Mouse (Mus musculus): ENCODE measurements at regions not wholly inside any gene's neighbourhood (a gene's known extent, or its start where the extent isn't known, plus 50 kb on each side); places are given as distances from the start of the nearest gene placed in this dataset.

DNA sequence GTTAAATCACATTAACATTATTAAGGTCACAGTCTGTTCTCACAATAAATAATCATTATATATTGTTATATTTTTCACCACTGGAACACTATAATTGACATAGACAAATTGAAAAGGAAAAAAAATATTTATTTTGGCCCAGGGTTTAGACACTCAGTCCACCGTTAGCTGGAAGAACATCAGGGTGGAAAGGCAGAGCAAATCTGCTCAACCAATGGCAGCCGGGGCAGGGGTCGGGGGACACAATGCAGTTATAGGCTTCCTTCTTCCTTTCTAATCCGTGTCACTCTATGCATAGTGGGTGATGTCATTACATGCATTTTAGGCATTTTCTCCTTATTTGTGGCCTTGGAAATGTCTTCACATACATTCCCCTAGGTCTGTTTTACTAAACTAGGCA lies 552.8 kb upstream of the Tenm3 start:
- no peak for DNase-seq (ENCODE audit: extremely low spot score)

DNA sequence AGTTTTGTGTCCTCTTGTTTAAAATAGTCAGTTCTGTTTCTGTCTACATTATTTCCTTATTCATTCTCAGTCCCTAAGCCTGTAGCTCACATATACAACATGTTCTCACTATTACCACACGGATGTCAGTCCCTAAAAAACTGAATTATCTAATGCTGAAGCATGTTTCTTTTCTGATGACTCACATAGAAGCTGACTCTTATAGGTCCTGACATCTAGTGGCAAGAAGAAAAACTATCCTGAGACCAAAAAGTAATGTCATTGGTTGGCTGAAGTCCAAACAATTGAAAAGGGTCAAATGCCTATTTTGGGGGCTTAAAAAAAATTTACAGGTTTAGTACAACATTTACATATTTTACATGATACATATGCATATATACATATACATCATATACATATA lies 551.3 kb upstream of the Tenm3 start:
- DNase-seq (ENCODE audit: extremely low spot score) = no peak

DNA sequence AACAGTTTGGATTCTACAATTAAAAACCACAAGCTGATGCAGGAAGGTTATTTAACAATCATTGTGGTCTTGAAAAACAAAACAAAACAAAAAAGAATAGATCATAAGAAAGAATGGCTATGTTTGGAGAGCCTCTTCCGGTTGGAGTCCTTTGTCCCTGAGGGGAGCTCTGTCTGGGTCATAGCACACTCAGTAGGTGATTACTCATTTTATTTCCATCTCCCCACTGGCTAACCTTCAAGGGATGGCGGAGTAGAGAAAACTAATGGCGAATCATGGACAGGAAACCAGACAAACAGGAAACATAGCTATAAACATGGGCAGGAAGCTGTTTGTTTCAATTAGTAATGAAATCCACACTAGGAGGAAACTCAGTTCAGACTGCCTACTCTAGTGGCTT lies 545.8 kb upstream of the Tenm3 start:
- DNase-seq (ENCODE audit: extremely low spot score) = no peak

DNA sequence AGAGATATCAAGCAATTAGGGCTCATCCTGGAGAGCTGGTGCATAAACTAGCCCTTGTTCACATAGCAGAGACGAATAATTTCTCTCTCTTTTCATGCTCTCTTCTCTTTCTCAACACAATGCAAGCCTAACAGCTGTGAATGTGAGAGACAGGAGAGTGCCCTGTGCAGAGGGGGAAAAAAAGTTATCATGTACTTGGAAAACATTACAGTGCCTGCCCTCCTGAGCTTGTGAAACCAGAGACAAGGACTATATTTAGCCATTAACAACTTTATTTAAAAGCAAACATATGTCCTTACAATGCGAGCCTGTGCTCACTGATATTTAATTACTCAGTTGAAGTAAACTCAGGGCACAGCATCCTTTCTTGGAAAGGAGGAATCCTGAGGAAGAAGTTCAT lies 543.8 kb upstream of the Tenm3 start:
- DNase-seq (ENCODE audit: extremely low spot score) = no peak

DNA sequence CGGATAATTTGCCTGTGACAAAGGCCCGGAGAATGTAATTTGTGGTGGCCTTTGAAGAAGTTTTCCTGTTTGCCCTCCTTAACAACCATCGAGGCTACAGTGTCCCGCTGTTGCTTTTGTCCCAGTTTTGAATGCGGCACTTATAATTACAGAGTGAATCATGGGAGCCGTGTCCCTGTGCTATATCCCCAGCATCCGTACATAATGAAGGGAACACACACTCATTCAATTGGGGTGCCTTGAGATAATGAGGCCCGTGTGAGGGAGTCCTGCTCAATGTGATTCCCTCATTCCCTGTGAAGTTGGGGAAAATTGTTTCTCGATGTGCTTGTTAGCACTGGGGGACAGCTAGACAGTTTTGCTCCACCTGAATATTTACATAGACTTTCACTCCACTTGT lies 528.9 kb upstream of the Tenm3 start:
- DNase-seq (ENCODE audit: extremely low spot score) = no peak

DNA sequence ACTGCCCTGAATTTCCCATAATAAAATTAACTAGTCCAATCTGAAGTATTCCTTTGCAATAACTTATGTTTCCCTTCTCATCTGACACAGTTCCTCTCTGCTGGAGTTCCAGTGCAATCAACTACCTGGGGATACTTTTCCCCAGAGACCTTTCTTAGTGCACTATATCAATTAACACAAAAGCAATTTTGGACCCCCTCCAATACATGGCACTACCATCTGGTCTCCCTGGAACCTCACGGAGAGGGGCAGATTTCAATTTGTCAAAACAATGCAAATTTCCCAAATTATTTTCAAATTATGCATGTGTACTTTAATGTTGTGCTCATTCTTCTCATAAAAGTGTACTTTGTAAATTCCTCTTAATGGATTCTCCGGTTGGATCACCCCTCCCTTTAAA lies 518.9 kb upstream of the Tenm3 start:
- DNase-seq (ENCODE audit: extremely low spot score) = no peak

DNA sequence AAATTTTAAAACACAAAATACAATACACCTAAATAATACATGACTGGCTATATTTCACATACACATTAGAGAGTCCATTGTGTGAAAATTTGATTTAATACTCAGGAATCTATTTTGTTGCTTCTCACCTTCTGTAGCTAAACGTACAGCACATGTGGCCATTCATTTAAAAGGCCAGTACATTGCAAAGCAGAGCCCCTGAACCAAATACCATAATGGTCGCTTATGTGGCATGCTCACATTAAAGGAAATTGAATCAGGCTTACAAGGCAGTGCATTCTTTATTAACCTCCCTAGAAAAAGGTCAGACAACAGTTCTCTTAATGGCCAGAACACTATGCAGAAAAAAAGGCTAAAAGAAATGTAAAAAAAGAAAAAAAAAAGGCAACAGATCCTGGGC lies 517.7 kb upstream of the Tenm3 start:
- DNase-seq (ENCODE audit: extremely low spot score) = no peak

DNA sequence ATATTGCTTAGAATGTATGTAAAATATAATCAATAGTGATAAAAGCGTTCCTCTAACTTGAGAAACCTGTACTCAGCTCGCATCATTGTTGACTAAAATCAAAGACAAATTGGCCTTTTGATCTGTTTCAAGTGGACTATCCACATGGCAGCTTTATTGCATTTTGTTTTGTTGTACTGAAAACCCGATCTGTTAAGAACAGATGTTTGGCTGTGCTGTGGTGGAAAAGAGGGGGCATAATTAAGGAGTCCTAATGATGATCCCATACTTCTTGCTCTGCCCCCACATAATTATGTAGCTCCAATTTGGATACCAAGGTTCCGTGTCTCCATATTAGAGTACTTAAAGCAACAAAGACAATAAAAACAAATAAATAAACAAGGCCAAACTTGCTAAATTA lies 516.4 kb upstream of the Tenm3 start:
- DNase-seq (ENCODE audit: extremely low spot score) = no peak

DNA sequence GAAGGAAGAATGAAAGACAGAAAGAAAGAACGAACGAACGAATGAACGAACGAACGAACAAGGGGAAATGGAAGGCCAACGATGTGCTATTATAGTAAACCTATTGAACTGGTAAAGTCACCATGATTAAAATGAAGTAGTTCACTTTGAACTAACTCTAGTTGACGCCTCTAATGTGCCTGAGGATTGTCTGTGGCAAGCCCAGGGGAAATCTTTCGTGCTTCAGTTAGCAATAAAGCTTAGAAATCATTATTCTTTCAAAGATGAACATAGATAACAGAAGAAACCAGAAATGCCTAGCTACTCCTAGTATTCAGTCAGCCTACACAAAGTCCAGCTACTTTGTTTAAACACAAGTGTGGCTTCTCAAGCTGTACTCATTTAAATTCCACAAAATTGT lies 515.9 kb upstream of the Tenm3 start:
- DNase-seq (ENCODE audit: extremely low spot score) = no peak

DNA sequence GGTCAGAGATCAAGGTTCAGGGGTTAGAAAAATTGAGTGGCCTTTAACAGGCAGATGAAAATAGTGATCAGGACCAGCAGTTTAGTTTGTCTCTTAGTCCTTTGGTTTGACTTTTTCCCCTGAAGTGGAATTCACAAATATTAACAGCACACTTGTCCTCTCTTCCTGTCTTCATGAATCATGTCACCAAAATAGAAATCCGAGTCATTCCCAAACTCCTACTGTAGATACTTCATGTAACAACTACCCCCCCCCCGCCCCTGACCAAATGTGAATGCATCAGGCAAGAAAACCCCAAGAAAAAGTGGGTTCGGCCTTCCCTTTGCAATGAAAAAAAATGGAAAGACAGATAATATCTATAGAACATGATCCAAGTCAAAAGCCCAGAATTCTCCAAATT lies 504.9 kb upstream of the Tenm3 start:
- no peak for DNase-seq (ENCODE audit: extremely low spot score)

DNA sequence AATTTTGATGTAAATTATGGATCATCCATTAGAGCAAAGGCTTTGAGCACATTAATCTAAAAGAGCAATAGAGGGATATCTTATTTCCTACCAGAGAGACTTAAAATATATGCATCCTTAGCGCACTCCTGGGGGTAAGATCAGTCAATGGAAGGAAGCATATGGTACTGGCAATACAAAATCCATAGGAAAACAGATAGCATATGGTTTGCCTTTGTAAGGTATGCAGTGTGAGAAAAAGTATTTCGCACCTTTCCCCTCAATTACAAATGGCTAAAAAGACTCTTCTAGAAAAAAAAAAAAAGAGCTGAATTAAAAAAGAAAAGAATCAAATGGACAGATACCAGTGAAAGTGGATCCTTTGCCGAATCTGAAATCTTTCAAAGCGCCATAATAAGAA lies 495.0 kb upstream of the Tenm3 start:
- no peak for DNase-seq (ENCODE audit: extremely low spot score)

DNA sequence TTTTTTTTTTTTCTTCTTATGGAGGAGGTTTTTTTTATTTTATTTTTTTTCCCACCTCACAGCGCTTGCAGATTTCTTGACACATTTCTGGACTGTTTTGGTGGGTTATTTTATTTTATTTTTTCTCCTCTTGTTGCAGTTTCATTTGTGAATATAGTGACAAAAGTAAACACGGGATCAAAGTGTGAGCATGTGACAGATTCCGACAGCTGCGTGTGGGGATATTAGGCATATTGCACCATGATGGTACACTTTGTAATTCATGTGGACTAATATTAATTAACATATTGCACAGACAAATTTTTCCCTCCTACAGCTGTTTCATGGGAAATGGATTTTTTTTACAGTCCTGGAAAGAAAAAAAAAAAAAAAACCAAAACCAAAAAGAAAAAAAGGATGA lies 483.2 kb upstream of the Tenm3 start:
- no peak for DNase-seq (ENCODE audit: extremely low spot score)

DNA sequence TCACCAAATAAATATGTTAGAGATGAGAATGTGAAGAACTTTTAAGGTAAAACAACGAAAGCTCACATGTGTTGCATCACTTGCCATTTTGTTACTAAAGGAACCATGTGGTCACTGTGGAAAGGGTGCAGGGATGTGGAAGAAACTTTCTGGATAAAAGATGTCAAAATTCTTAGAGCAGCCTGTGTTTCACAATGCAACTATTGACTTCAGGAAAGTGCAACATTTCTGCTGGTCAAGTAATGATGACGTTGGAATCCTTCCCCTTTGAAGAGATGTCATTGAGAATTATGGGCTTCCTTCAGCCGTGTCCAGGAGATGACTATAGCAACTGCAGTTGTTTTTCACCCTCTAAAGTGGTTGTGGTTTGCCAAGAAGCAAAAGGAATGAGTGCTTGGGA lies 477.7 kb upstream of the Tenm3 start:
- DNase-seq (ENCODE audit: extremely low spot score) = no peak

DNA sequence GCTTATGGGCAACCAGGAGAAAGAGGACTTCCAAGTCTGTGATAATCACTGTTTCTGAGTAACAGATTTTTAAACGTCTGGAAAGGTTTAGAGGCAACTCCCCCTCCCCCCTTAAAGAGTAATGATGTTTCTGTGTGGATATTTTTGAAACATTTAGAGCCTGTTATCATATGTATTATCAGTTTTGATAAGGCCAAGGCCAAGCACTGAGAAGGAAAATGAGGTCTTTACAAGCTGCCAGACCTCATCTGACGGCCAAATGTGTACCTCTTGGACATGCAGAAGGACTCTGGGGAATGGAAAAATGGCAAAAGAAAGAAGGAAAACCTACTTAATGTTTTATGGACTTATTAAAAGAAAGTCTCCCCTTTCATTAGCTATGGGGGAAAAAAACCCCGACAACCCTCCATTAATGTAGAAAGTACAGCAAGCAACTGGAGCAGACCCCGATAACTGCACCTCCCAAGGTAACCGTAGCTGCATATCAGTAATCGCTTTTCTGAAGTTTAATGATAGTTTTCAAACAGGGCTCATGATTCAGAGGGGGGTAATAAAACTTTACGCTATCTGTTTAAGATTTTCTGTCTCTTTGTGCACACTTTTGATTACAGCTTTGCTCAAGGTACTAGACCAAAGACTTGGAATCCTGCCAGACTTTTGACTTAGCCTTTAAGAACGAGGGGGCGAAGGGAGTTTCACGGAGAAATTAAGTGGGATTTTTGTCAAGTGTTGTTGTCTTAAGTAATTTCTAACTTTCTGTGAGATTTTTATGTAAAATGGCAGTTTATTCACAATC lies 469.9 kb upstream of the Tenm3 start:
- no peak for DNase-seq (ENCODE audit: extremely low spot score)

DNA sequence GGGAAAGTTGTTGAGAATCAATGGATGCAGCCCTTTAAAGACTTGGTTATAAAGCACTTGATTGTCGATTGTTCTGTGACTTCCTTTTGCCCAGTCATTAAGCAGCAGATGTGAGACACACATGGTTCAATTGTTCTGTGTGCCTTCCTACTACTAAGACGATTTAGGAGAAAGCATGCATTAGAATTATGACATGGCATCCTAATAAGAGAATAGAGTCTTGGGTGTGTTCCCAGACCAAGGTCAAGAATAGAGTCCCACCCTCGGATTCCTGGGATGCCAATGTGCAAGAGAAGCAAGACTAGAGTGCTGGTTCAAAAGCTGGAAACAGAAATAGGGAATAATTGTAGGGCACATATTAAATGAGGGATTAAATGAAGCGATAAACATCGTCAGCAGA lies 469.1 kb upstream of the Tenm3 start:
- DNase-seq (ENCODE audit: extremely low spot score) = no peak

DNA sequence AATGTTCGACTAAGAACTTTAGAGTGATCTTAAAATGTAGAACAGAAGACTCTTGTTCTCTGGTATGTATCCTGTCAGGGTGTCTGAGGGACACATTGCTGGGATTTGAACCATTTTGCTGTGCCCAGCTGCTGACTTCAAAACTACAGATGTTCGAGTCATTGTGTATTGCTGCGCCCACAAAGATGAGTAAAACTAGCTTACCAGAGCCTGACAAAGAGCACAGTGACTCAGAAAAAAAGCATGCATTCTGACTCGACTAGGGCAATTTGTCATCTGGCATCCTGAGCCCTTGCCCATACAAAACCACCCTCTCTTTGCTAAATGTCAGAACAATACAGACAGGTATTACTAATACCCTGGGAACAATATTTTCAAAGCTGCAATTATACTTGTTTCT lies 438.6 kb upstream of the Tenm3 start:
- no peak for DNase-seq (ENCODE audit: extremely low spot score)

DNA sequence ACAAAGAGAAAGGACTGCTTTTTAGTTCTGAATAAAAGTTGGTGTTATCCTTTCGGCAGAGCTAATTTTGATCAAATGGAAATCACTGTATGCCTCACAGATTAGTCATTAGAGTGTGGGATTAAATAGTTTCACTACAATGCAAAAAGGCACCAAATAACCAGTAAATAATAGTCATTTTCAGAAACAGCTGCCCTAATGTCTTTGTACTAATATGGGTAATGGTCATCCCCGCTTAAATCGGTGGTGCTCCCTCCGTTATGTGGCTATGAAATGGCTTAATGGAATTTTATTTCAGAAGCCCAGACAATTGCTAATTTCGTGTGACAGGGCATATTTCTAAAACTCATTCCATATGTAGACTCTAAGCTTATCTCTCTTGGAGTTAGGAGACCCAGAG lies 437.5 kb upstream of the Tenm3 start:
- DNase-seq (ENCODE audit: extremely low spot score) = no peak

DNA sequence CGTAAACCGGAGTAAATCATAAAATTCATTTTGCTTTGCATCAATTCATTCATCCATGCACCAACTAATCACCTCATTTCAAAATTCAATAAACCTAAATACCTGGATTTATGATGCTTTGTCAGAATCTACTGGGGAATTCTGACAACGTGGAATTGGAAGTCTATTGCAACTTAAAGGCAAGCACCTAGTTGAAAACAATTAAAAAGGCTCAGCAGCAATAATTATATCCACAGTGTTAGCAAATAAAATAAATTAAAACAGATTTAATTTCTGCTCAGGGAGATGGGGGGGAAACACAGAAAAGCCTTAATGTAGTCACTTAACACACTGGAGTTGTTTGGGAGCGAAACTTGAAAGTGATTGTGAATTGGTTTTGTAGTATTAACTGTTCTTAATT lies 430.3 kb upstream of the Tenm3 start:
- no peak for DNase-seq (ENCODE audit: extremely low spot score)

DNA sequence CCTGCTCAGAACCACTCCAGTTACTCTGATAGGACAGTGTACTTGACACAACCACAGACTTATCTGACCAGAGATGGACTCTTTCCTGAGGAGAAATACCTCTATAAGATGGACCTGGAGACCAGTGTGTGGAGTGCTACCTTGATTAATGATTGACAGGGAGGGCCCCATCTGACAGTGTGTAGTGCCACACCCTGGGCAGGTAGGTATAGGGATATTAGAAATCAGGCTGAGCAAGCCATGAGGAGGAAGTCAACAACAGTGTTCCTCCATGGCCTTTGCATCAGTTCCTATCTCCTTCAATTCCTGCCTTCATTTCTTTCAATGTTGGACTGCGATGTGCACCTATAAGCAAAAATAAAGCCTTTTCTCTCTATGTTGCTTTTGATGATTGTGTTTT lies 429.4 kb upstream of the Tenm3 start:
- DNase-seq (ENCODE audit: extremely low spot score) = no peak

DNA sequence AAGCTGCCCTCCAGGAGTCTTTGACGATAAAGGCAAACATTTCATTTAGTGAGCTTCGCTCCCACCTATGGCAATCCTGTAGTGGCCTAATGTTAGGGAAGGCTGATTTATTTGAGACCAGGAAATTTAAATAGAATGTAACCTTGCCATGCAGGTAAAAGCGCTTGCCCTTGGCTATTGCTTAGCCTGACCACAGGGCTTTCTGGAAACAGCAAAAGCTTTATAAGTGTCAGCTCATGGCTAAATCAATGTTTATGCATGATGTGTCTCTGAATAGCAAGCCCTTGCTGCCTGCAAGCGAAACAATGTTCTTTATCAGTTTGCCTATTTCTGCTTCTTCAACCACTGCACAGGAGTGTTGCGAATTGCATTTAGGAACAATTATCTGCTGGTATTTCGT lies 419.7 kb upstream of the Tenm3 start:
- DNase-seq (ENCODE audit: extremely low spot score) = no peak

DNA sequence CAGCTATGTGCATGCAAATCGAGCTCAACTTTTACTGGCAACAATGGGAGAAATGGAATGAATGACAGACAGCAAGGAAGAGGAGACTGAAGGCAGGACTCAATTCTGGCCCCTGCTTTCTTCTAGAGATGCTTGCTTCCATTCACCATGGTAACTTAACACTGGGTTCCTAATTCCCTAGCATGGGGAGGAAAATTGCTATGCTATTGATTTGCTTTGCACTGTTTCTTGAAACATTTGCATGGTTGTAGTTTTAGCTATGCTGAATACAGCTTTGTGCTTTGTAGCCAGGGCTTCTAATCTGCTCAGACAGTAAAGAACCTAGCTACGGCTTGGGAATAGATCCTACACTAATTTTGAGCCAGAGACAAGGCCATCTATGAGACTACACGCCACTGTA lies 419.0 kb upstream of the Tenm3 start:
- no peak for DNase-seq (ENCODE audit: extremely low spot score)

DNA sequence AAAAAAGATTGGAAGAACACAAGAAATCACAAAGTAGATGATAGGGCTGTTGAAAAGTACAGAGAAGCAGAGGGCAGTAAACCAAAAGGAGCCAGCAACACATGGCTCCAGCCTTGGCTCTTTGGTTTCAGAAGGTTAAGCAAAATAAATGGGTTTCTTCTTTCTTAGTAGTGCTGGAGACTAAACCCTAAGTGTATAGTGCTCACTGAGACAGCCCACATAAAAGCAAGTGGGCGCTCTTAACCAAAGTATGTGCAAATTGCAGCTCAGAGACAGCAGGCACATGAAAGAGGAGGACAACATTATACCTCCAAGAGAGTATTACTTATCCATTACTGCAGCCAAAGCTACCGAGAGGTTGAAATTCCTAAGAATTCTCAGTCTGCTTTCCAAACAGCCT lies 412.2 kb upstream of the Tenm3 start:
- no peak for DNase-seq (ENCODE audit: extremely low spot score)

DNA sequence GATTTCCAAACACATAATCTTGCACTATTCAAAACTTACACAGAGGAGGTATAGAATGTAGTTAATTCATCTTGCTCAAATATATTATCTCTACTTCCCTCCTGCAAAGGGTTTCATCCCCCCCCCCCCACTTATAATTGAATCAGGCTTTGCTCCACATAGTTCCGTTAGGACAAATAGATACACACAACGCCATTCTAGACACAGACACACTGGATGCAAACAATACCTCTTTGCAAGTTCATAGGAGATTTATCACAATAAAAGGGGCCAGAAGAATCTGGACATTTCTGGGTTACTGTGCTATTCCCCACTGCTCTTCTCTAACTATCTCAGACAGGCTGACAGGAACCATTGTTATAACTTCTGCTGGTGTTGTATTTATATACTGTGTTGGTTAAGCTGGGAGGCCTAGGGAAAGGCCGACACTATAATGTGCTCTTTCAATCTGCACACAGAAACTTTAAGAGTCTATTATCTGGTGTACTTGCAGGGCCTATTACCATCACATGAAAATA lies 410.6 kb upstream of the Tenm3 start:
- no peak for DNase-seq (ENCODE audit: extremely low spot score)

DNA sequence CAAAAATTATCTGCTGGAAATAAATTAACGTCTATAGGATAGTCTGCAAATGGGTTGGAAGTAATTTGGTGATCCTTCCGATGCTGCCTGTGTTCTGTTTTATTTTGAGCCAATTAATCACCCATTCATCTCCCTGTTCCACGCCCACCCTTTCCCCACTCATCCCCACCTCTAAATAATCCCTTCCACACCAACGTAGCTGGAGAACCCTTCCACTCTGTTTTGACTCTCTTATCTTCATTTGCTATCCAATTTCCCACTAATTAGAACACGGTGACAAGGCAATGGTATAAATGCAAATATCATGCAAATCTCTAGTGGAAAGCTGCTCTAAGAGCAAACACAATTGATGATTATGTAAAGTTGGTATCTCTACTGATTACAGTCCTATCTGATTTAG lies 399.3 kb upstream of the Tenm3 start:
- no peak for DNase-seq (ENCODE audit: extremely low spot score)

DNA sequence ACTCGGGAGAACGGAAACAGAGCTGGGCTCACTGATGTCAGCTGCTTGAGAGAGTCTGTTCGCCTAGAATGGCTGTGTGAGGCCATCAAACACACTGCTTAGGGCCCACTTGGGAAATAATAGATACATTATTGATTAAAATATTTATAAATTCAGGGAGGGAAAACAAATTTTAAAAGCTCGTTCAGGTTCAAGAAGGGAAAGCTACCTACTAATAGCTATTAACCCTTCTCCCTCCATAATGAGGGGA lies 393.0 kb upstream of the Tenm3 start:
- DNase-seq (ENCODE audit: extremely low spot score) = no peak
